Mouse (Mus musculus): ENCODE results near the gene Slc22a14. TPM values are rescaled to one million over a fixed set of nuclear protein-coding genes. Genes with fewer than 3 reads are reported as not detected.
A peak's percentile ranks its signal among the peaks of the same experiment; 100 is the strongest.
"Not testable (repeated sequence)": the region's sequence is repeated elsewhere in the genome, so short reads cannot be mapped to it uniquely, and the experiment has no call there.

Gene Slc22a14
- total RNA-seq, 2 experiments from 2014 or later = 0.22 TPM; not detected in 1

DNA sequence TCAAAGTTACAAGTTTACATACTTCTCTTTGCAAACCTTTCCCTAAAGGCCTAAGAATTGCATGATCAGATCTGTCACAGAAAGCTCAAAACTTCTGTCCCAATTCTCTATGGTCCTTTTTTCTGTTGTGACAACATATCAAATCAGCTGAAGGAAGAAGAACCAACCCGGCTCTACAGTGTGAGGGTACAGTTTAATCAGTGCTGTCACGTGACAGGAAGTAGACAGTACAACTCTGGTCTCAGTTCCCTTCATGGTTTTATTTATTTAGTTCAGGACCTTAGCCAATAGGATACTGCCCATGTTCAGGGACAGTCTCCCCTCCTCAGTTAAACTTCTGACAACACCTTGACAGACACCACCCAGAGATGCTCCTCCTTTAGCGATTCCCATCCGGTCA is 145.1 kb downstream of the Slc22a14 start:
- intact Hi-C loops (cut with DNase I) = no loop called here
- no peak for DNase-seq

DNA sequence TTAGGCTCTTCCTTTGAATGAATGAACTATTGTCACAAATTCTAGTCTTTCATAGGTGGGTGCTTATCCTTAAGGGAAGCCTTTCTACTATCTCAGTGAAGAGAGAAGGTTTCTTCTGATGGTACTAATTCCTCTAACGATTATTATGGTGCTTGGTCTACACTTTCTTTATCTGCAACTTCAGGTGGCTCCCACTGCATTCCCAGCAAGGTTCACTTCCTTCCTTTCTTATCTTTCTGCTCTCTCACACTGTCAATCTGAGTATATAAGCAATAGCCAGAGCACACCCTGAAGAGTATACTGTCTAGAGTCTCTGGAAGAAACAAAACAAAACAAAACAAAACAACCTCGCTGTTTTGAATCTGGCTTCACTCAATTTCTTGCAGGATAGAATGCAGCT is 145.7 kb downstream of the Slc22a14 start:
- intact Hi-C loops (cut with DNase I) = no loop called here

GRCm38 (mm10) chr9:119215341-119215740 is 150.0 kb downstream of the Slc22a14 start:
- intact Hi-C loops (cut with DNase I); DNase-seq: not testable (repeated sequence)

More for the DNA sequence above, 145.7 kb downstream of the Slc22a14 start:
- DNase-seq = no peak

DNA sequence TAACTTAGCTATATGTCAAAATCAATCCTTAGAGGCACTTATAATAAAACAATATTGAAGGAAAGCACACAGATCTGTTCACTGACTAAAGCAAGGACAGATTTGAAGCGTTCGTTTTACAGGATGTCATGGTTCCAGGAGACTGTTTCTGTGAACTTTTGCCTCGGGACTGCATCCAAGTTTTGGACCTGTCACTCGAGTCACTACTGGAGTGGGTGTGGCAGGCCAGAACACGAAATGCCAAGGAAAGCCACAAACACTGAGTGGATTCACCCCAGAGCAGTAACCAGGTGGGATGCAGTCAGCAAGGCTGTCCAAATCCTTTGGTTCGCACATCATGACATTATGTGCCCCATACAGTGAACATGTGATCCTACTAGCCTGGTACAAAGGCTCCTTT is 150.8 kb downstream of the Slc22a14 start:
- intact Hi-C loops (cut with DNase I) = no loop called here
- DNase-seq = no peak

- DNase-seq = no peak
- intact Hi-C loops (cut with DNase I) = no loop called here
These were observed 152.4 kb downstream of the Slc22a14 start for GRCm38 (mm10) chr9:119212996-119213395.

- intact Hi-C loops (cut with DNase I) = no loop called here
- DNase-seq = no peak
These were observed 156.4 kb downstream of the Slc22a14 start, which contains the start of gene Slc22a13 for GRCm38 (mm10) chr9:119208998-119209397. TSS of gene Slc22a13 (minus strand) at chr9:119209098.

DNA sequence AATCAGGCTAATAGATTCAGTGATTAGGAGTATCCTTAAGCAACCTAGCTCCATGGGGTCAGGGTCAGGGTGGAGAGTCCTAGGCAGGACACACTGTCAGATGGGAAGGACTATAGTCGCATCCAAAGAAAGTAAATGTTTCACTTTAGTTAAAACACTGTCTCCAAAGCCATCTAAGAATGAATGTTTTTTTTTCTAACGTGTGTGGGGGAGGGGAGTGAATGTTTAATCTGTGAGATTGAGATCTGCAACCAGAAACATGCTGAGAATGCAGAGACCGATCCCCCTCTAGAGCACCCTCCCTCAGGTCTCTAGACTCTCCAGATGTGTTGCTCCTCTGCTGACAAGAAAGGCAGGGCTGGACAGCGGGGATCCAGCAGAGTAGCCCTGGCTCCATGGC is 158.2 kb downstream of the Slc22a14 start:
- intact Hi-C loops (cut with DNase I) = no loop called here
- DNase-seq = no peak

GRCm38 (mm10) chr9:119206666-119207065 is 158.7 kb downstream of the Slc22a14 start:
- DNase-seq = no peak
- intact Hi-C loops (cut with DNase I) = no loop called here

GRCm38 (mm10) chr9:119205756-119206155 is 159.6 kb downstream of the Slc22a14 start:
- no peak for DNase-seq
- intact Hi-C loops (cut with DNase I) = no loop called here

DNA sequence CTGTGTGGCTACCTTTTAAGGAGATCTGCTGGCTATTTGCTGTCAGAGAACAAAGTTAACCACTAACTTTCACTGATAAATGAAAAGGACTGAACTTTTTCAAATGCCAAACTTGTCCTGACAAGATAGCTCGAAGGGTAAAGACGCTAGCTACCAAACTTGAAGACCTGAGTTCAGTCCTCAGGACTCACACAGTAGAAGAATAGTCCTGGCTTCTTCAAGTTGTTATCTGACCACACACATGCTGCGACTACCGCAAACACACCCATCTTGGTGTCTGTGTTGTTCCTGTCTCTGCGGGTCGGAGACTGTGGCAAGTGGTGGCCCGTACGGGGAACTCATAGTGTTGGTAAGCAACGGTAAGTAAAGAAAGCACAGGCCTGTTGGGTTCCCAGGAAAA is 161.7 kb downstream of the Slc22a14 start:
- intact Hi-C loops (cut with DNase I) = no loop called here
- no peak for DNase-seq

DNA sequence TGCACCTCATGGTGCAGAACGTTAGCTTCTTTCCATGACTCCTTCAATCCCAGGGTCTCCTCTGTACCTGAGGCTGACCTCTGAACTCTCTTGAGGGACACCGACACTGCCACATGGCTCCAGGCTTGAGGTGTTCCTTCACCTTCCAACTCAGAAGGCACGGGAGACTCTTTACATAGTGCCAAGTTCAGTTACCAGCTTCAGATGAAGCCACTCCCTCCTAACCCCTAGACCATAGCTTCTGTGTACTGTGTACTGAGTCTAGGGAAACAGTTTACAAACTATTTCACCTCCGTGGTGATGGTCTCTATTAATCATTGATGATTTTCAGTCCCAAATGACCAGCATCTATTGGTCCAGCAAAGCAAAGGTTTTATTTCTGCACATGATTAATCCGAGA is 163.7 kb downstream of the Slc22a14 start:
- no peak for DNase-seq
- intact Hi-C loops (cut with DNase I) = no loop called here

GRCm38 (mm10) chr9:119199151-119199861 is 166.0 kb downstream of the Slc22a14 start:
- intact Hi-C loops (cut with DNase I) = no loop called here
- DNase-seq = no peak

DNA sequence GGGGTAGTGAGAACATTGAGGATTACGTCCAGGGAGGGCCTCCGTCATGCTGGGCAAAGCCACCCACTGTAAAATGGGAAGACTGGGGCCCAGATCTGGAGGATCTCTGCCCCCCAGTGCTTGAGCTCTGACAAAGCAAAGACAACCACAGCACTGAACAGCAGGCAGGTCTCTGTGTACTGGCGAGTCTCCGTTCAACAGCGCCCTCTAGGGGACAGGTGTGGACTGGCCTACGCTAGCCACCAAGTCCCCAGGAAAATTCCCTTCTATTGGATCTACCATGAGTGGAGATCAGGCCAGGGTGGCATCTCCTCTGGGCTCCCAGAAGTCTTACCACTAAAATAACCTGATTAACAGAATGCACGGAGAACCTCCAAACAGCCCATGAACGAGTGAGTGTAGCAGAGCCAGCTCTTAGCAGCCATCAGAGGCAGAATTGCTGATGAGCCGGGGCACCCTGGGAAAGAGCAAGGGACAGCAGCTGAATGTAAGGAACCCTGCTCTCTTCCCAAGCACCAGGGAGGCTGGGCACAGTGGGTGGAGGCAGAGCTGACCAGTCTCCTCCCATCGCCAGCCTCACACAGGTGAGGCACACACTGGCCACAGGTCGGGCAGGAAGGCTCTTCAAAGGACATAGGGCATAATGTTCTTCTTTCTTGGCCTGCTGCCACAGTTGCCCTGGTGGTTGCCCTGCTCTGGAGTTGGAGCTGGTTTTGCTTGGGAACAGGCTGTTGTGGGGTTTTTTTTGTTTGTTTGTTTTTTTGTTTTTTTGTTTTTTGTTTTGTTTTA is 173.0 kb downstream of the Slc22a14 start:
- DNase-seq = peak; percentile 9 to 41
- intact Hi-C loops (cut with DNase I) = no loop called here

GRCm38 (mm10) chr9:119181241-119181728 is 184.1 kb downstream of the Slc22a14 start:
- intact Hi-C loops (cut with DNase I) = no loop called here
- DNase-seq = peak; percentile 13 to 24

DNA sequence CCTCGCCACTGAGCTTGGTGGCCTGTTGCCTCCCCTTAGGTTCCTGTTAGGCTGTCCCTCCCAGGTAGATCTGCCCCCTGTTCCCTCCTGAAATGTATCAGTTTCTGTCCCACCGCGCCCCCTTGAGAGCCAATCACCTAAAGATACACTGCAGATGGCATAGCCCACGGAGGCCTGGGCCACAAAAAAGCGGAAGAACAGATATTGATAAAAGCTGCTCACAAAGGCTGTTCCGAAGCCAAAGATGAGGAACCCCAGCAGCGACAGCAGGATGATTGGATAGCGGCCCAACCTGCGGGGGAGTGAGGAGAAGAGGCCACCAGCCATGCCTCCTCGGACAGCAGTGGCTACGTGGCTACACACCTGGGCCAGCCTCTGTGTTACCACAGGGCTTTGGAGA is 186.1 kb downstream of the Slc22a14 start:
- intact Hi-C loops (cut with DNase I) = no loop called here

GRCm38 (mm10) chr9:119167608-119168007 is 197.7 kb downstream of the Slc22a14 start:
- intact Hi-C loops (cut with DNase I) = no loop called here
- no peak for DNase-seq

More for the DNA sequence above, 186.1 kb downstream of the Slc22a14 start:
- no peak for DNase-seq

- DNase-seq = no peak
- intact Hi-C loops (cut with DNase I) = no loop called here
These were observed 199.8 kb downstream of the Slc22a14 start for GRCm38 (mm10) chr9:119165548-119165947.

DNA sequence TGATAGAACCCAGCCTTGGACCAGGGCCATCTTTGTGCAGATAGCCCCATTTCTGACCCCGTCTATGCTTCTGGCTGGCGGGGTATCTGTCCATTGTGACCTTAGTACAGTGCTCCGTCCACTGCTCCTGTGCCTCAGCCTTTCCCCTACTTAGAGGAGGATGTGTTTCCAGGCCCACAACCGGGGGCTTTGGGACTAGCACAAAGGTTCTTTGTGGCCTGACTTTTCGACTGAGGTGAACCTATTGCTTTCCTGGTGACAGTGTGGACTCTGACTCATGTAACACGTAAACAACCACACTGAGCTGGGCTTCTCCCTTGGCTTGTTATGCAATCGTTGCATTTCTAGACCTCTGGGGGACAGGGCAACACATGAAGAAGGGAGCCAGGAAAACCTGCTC is 200.6 kb downstream of the Slc22a14 start:
- no peak for DNase-seq
- intact Hi-C loops (cut with DNase I) = no loop called here

GRCm38 (mm10) chr9:119160689-119161088 is 204.7 kb downstream of the Slc22a14 start:
- intact Hi-C loops (cut with DNase I) = no loop called here
- DNase-seq = no peak

DNA sequence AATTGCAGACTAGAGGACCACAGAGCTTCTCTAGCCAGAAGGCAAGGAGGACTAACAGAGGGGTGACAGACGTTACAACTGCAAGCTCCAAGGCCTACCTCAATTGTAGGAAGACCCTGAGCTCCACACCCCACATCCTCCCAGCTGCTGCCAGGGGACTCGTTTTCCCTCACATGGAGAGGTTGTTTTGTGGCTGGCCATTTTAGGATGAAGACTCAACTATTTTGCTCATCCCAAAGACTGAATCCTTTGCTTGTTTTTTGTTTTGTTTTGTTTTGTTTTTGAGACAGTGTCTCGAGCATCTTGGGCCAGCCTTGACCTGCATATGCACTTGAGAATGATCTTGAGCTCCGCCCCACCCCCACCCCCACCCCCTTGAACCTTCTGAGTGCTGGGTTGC is 206.5 kb downstream of the Slc22a14 start, which contains the start of gene Gm47289:
Gm47289 (plus strand) TSS at position 301 of the 400 bp plus-strand sequence.
- intact Hi-C loops (cut with DNase I) = loop anchor here (5.0 kb wide), 1 partner anchor 268 kb away; no protein-coding TSS in a partner anchor
- DNase-seq = no peak
